Mouse (Mus musculus): ENCODE results near the gene BC029722.
A peak's percentile ranks its signal among the peaks of the same experiment; 100 is the strongest.

GRCm38 (mm10) chr2:155802761-155803160, 16.5 kb downstream of the BC029722 start:
- no peak for TF ChIP-seq POLR2A (IDR thresholded peaks at IDR 0.05; ENCODE audit: low read depth, low read length)
- peak; percentile 25; the same call in 1 of the 2 replicates for TF ChIP-seq CTCF (IDR thresholded peaks at IDR 0.05; ENCODE audit: extremely low read depth, insufficient read depth, insufficient read length, insufficient replicate concordance)
